Mouse (Mus musculus) cortical plate, adult 2 months (tissue): Measurements from ENCODE around the gene Aoah. TPM values are rescaled to one million over a fixed set of nuclear protein-coding genes. Genes with fewer than 3 reads are reported as not detected.

ENCODE experiments used
- H3K27ac ChIP-seq: fragments of 200-500 bp; 2 replicates; pipeline ENCODE4 v1.5.1; 2012; ENCODE audit warnings: low read length, control low read depth, inconsistent platforms; ENCODE audit not compliant: insufficient read depth
- H3K4me1 ChIP-seq: fragments of 200-500 bp; 2 replicates; pipeline ENCODE4 v1.6.1; 2011; ENCODE audit warnings: low read length; ENCODE audit not compliant: control insufficient read depth, insufficient read depth
- H3K4me3 ChIP-seq: fragments of 200-500 bp; 2 replicates; pipeline ENCODE4 v1.5.1; 2011; ENCODE audit warnings: mild to moderate bottlenecking, low read length, control low read depth; ENCODE audit not compliant: insufficient read depth
- CTCF ChIP-seq: fragments of 200-500 bp; IDR thresholded peaks from 2 replicates; pipeline ENCODE4 v1.5.1; 2011; ENCODE audit warnings: mild to moderate bottlenecking, control low read depth, low read length; ENCODE audit not compliant: insufficient read depth; ENCODE audit errors: extremely low read depth
- POLR2A ChIP-seq: fragments of 200-500 bp; IDR thresholded peaks from 2 replicates; pipeline ENCODE4 v1.6.1; 2011; ENCODE audit warnings: mild to moderate bottlenecking, low read length, control low read depth; ENCODE audit not compliant: insufficient read depth; ENCODE audit errors: extremely low read depth
- polyA plus RNA-seq: library from polyadenylated mRNA; depleted of rRNA; stranded (reverse); fragments of >200 nt; gene quantifications from 2 replicates; pipeline ENCODE4 v1.2.3, GENCODE M21; 2012

Gene Aoah
- polyA plus RNA-seq, 1 experiment: 0.19 TPM

DNA sequence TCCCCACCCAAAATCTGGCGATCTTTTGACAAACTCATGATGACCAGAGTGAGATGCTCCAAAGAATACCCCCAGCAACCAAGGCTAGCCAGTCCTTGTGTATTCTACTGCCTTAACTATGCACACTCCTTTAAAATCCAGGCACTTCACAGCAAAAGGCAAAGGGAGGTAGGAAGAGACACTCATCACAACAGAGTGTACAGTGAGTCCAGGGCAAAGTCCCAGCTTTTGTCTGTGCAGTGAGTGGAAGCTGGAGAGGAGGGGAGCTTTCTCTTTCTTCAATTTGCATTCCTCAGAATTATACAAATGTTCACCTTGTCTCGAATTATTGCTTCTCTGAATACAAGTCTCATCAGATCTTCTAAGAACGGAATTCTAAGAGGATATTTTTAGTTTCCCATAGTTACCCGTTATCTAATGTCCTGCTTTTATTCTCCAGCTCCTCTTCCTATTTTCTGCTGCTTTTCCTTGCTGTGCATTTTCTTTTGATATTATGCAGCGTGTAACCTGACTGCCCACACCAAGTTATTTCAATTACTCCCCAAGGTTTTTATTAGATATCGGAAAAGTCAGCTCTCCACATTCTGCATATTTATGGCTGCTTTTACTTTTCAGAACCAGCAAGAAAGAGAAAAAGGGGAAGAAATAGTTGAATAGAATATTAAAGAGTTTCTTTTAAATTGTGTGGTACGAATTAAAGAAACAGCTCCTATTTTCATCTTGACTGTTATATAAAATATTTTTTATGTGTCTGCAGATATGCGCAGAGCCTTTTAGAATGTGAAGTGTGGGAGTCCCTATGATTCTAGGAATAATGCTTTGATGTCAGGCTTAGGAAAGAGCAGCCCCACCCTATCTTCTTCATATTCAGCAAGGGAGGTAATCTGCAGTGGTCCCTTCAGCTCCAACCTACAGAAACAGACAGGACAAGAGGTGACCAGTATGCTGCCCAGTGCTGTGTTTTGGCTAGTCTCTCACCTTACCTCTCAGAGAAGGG is 187.6 kb downstream of the Aoah start:
- H3K4me3 ChIP-seq: no peak overlapping the region
- 0 out of 2 replicates have a peak overlapping the region, but pooled peaks have one; percentile 28 for H3K27ac ChIP-seq
- TF ChIP-seq POLR2A (no peak), CTCF (no peak)
- H3K4me1 ChIP-seq: peaks cover 5% of the 10 kb centered on the region

DNA sequence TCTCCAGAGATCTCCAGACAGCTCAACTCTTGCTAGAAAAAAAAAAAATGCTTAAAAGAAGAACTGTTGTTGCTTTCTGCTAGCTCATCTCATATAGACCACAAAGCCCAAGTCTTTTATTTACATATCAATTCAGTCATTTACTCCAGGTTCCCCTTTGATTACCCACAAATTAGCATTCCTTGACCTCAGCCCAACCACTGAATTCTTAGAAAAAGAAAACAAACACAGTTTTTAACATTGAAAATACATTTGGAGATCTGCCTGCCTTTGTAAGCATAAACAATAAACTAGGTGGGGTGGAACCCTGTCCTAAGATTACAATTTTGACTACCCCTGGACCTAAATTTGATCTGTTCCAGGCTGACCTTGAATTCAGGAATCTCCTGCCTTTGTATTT is 191.6 kb downstream of the Aoah start:
- Histone ChIP-seq H3K4me1 (peaks cover 5% of the 10 kb centered on the region), H3K27ac (no peak overlapping the region), H3K4me3 (no peak overlapping the region)
- TF ChIP-seq POLR2A: no peak
- TF ChIP-seq CTCF: no peak

DNA sequence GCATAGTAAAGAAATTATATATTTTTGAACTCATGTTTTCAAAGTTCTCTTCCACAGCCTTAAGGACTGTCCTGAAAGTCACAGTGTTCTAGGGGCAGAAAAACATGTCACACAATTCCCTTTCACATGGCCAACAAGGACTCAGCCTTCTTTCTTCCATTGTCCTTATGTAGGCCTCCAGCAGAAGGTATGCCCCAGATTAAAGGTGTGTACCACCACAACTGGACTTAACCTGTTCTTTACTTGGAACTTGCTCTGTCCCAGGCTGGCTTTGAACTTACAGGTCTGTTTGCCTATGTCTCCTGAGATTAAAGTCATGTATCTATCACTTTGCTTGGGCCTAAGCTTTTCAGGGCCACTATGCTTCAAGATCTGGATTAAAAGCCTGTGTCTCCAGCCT is 192.0 kb downstream of the Aoah start:
- TF ChIP-seq POLR2A: no peak
- no peak for TF ChIP-seq CTCF
- Histone ChIP-seq H3K4me1 (peaks cover 5% of the 10 kb centered on the region), H3K4me3 (no peak overlapping the region), H3K27ac (no peak overlapping the region)

DNA sequence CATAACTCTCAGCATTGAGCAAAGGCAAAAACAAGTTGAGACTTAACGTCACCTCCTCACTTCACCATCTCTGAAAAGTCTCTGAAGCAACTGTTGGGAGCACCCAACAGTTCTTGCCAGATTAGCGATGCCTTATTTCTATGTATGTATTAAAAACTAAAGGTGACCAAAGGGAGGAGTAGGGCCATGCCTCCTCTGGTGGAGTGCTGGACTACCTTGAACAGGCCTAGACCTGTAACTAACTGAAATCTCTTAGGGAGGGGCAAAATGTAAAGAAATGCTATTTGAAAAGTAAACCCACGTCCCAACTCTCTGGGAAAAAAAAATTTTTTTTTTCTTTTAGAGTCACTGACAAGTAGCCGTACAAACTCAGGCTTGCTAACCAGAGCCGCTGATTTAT is 211.3 kb downstream of the Aoah start:
- Histone ChIP-seq H3K4me1 (no peaks in the 10 kb centered on the region), H3K4me3 (no peak overlapping the region), H3K27ac (no peak overlapping the region)
- no peak for TF ChIP-seq POLR2A
- no peak for TF ChIP-seq CTCF

DNA sequence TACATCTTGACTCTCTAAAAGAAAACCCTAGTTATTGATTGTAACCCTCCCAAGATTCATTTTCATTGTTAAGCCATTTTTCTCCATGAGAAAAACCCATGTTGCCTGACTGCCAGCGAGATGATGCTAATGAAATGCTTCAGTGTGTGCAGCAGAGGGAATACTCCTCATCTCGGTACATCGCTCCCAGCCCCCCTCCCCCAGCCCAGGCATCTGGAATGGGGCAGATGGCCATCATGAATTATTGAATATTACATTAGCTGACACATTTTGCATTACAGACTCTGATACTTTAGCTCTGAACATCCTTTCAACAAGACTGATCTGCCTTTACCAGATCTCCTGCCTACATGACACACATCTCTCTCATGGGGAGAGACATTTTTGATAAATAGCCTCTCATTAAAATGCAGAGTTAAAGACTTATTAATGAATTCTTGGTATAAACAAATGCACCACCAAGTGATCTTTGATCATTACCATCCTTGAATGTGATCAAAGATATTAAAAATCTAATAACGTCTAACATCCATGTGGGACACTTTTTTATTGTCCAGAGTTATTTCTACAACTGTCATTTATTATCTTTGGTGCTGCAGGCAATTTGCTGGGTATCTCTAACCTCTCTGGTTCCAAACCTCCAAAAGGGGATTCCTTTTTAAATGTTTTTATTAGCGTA is 211.9 kb downstream of the Aoah start:
- no peaks in the 10 kb centered on the region for H3K4me1 ChIP-seq
- H3K27ac ChIP-seq: no peak overlapping the region
- TF ChIP-seq POLR2A (no peak), CTCF (no peak)
- H3K4me3 ChIP-seq: no peak overlapping the region

DNA sequence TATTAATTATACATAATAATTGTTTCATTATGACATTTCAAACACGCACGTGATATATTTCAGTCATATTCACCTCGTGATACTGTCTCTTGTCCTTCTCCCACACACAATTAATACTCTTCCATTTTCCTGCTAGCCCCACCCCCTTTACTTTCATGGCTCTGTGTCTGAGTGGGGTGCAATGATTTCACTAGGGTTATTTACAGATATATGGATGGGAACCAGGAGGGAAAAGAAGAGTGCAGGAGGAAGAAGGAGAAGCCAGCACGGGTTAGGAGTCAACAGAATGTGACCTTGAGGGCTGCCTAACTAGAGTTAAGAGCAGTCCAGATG is 212.4 kb downstream of the Aoah start:
- H3K4me3 ChIP-seq: no peak overlapping the region
- H3K4me1 ChIP-seq: no peaks in the 10 kb centered on the region
- no peak for TF ChIP-seq CTCF
- TF ChIP-seq POLR2A: no peak
- no peak overlapping the region for H3K27ac ChIP-seq

DNA sequence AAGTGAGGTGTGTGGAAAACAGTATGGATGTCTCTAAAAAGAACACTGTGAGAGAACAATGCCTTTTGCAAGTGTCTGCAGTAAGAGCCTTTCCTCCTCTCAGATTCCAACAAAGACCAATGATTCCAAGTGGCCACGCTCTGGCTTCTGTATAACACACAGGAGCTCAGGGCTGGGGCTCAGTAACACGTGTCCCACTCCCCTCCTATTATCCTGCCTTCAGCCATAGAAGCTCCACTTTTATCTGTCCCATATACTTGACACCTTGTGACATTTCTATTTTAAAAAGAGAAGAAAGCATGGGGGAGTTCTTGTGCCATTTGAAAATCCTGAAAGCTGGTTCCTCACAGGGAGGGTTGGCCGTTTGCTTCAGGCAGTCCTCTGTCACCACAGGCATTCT is 219.7 kb downstream of the Aoah start:
- Histone ChIP-seq H3K4me3 (no peak overlapping the region), H3K4me1 (no peaks in the 10 kb centered on the region), H3K27ac (no peak overlapping the region)
- TF ChIP-seq POLR2A: no peak

DNA sequence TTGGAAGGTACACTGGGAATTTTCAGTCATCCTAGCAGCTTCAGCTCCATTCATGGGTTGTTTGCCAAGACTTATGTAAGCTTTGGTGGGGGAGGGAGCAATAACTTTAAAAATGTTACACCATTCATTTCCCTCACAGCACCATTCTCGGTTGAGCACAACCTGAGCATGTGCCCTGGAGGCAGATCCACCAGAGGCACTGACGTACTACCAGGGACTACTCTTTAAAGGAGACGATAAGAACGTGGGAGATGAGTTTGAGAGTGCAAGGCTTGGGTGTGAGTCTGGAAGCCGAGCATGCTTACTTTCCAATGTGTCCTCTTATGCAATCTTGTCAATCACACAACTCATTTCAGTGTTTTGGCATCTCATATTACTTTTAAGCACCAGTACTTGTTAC is 230.9 kb downstream of the Aoah start:
- Histone ChIP-seq H3K4me3 (no peak overlapping the region), H3K27ac (no peak overlapping the region), H3K4me1 (no peaks in the 10 kb centered on the region)
- TF ChIP-seq POLR2A (no peak), CTCF (no peak)

DNA sequence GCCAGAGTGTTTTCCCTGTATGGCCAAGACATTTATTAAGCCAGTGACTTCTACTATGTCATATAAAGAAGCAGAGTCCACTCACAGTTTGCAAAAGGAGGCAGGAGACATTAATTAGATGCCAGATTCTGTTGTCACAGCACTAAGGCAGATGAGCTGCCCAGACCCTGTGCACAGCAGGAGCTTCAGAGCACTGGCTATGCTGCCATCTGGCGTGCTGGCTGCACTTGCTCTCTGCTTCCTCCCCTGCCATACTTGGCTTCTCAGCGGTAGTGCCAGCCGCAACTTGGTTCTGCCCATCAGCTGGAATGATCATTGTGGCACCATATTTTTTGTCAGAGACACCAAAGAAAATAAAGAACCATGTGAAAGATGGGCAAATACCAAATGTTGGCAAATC is 239.3 kb downstream of the Aoah start:
- Histone ChIP-seq H3K27ac (no peak overlapping the region), H3K4me1 (no peaks in the 10 kb centered on the region), H3K4me3 (no peak overlapping the region)
- TF ChIP-seq CTCF (peak; percentile 20; the same call in 1 of the 2 replicates), POLR2A (no peak)

DNA sequence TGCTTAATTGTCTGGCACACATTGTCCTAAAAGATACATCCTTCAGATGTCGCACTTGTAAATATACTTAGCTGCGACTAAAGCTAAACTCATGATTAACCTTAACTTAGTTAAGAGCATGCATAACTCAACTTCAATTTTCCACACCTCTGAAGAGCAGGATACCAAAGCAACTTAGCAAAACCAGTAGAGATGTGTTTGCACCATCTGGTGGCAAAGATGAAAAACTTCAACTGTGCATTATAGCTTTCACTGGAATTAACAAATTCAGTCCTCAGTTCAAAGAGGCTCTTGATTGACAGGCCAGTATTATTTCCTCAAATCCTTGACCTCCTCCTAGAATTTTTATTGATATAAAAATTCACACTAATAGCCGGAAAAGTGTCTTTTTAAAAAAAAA is 241.1 kb downstream of the Aoah start:
- TF ChIP-seq POLR2A: no peak
- TF ChIP-seq CTCF: no peak
- Histone ChIP-seq H3K4me3 (no peak overlapping the region), H3K4me1 (no peaks in the 10 kb centered on the region), H3K27ac (no peak overlapping the region)
